Mouse (Mus musculus) kidney, adult 2 months (tissue): Measurements from ENCODE around the gene Atp8a1. TPM values are rescaled to one million over a fixed set of nuclear protein-coding genes. Genes with fewer than 3 reads are reported as not detected.
A peak's percentile ranks its signal among the peaks of the same experiment; 100 is the strongest.

ENCODE experiments used
- DNase-seq: peaks from one replicate; pipeline ENCODE4 v3.0.0; 2021
- H3K27ac ChIP-seq: fragments of 200-500 bp; 2 replicates; pipeline ENCODE4 v1.5.1; 2012; ENCODE audit warnings: low read depth, low read length, control low read depth, inconsistent platforms; ENCODE audit not compliant: insufficient read depth
- H3K27me3 ChIP-seq: fragments of 200-500 bp; replicated peaks from 2 replicates; pipeline ENCODE4 v1.6.1; 2012; ENCODE audit warnings: mild to moderate bottlenecking, moderate library complexity, low read length, inconsistent platforms; ENCODE audit not compliant: control insufficient read depth, insufficient read depth
- H3K36me3 ChIP-seq: fragments of 200-500 bp; 2 replicates; pipeline ENCODE4 v1.6.1; 2012; ENCODE audit warnings: mild to moderate bottlenecking, moderate library complexity, low read length, inconsistent platforms; ENCODE audit not compliant: control insufficient read depth, insufficient read depth
- H3K4me1 ChIP-seq: fragments of 200-500 bp; 2 replicates; pipeline ENCODE4 v1.6.1; 2011; ENCODE audit warnings: low read length; ENCODE audit not compliant: control insufficient read depth, insufficient read depth
- H3K4me3 ChIP-seq: fragments of 200-500 bp; 2 replicates; pipeline ENCODE4 v1.5.1; 2011; ENCODE audit warnings: mild to moderate bottlenecking, low read depth, low read length, control low read depth; ENCODE audit not compliant: insufficient read depth
- CTCF ChIP-seq: fragments of 200-500 bp; conservative IDR thresholded peaks from 2 replicates; pipeline ENCODE4 v1.5.1; 2011; ENCODE audit warnings: low read depth, mild to moderate bottlenecking, control low read depth, low read length, moderate library complexity, mixed read lengths; ENCODE audit not compliant: insufficient read depth, insufficient read length
- POLR2A ChIP-seq: fragments of 200-500 bp; IDR thresholded peaks from one replicate; pipeline ENCODE4 v1.6.1; 2011; ENCODE audit warnings: low read depth, low read length, control low read depth
- WGBS: fragments of 180-500 bp; shearing (Covaris S2); methylation state at CpG from one replicate; pipeline ENCODE4 v1.1.7; 2018; 5-methylcytosine and 5-hydroxymethylcytosine counted together
- polyA plus RNA-seq: library from polyadenylated mRNA; depleted of rRNA; stranded (reverse); fragments of >200 nt; gene quantifications from 2 replicates; pipeline ENCODE4 v1.2.3, GENCODE M21; 2012

Gene Atp8a1
- polyA plus RNA-seq, 1 experiment, result 5.1 TPM

GRCm38 (mm10) chr5:67846361-67847224, 641 bp downstream of the Atp8a1 start:
- peak; percentile 65 for DNase-seq
- Histone ChIP-seq H3K4me1 (0 out of 2 replicates have a peak, but pooled peaks cover 2% of the 10 kb centered on the region), H3K27me3 (no peaks in the 10 kb centered on the region), H3K36me3 (no peaks in the 10 kb centered on the region), H3K4me3 (peak overlapping the region; percentile 91), H3K27ac (peak overlapping the region; percentile 18)
- peak; percentile 25 for TF ChIP-seq CTCF
- TF ChIP-seq POLR2A, result no peak
- WGBS, result under 1% methylated on average over 39 of the region's 39 CpGs

GRCm38 (mm10) chr5:67845190-67845691, 2.0 kb downstream of the Atp8a1 start:
- TF ChIP-seq POLR2A (no peak), CTCF (no peak)

DNA sequence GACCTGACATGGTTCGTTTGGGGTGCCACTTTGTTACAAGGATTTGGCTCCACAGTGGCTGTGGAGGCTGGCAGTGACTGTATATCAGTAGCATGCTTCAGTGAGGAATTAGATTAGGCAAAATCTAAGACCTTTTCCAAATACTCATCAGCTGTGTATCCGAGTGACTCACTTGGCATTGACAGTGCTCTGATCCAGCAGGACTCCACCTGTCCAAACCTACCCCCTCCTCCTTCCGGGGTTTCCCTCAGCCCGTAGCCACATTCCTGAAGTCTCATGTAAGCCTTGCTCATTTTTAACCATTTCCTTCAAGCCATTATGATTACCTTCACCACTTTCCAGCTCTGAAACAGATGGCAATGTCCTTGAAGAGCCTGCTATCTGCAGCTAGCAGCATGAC, 3.2 kb downstream of the Atp8a1 start:
- no peak for DNase-seq
- no peaks in the 10 kb centered on the region for H3K27me3 ChIP-seq
- H3K4me3 ChIP-seq, result no peak overlapping the region
- TF ChIP-seq POLR2A, result no peak
- TF ChIP-seq CTCF, result no peak
- H3K4me1 ChIP-seq, result 0 out of 2 replicates have a peak, but pooled peaks cover 2% of the 10 kb centered on the region
- WGBS, result 55% methylated on average over 4 of the region's 4 CpGs
- no peaks in the 10 kb centered on the region for H3K36me3 ChIP-seq
- H3K27ac ChIP-seq, result no peak overlapping the region

More at GRCm38 (mm10) chr5:67845190-67845691, 2.0 kb downstream of the Atp8a1 start:
- WGBS, result 45% methylated on average over 8 of the region's 8 CpGs
- peak; percentile 37 for DNase-seq
- no peak overlapping the region for H3K27ac ChIP-seq
- no peaks in the 10 kb centered on the region for H3K36me3 ChIP-seq
- no peaks in the 10 kb centered on the region for H3K27me3 ChIP-seq
- 0 out of 2 replicates have a peak, but pooled peaks cover 2% of the 10 kb centered on the region for H3K4me1 ChIP-seq
- peak overlapping the region; percentile 8; the same call in 1 of the 2 replicates for H3K4me3 ChIP-seq

- DNase-seq, result no peak
- WGBS, result 69% methylated on average over 6 of the region's 6 CpGs
- no peak overlapping the region for H3K27ac ChIP-seq
- H3K4me1 ChIP-seq, result peaks cover 2% of the 10 kb centered on the region; the same call in 1 of the 2 replicates
- TF ChIP-seq POLR2A (no peak), CTCF (no peak)
- H3K27me3 ChIP-seq, result no peaks in the 10 kb centered on the region
- no peak overlapping the region for H3K4me3 ChIP-seq
- no peaks in the 10 kb centered on the region for H3K36me3 ChIP-seq
Measured at GRCm38 (mm10) chr5:67842306-67842705, 4.9 kb downstream of the Atp8a1 start.

DNA sequence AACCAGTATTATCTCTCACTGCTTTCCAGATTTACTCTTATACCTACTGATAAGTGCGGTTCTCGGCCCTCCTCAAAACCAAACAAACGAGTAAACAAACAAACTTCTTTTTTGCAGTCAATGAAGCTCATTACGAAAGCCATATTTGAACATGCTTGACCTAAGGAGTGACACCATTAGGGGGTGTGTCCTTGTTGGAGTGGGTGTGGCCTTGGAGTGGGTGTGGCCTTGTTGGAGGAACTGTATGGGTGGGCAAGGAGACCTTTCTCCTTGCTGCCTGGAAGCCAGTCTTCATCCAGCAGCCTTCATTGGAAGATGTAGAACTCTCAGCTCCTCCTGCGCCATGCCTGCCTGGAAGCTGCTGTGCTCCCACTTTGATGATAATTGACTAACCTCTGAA, 13.4 kb downstream of the Atp8a1 start:
- Histone ChIP-seq H3K27me3 (no peaks in the 10 kb centered on the region), H3K36me3 (no peaks in the 10 kb centered on the region), H3K4me3 (no peak overlapping the region), H3K27ac (no peak overlapping the region), H3K4me1 (no peaks in the 10 kb centered on the region; the same call in 1 of the 2 replicates)
- no peak for DNase-seq
- WGBS, result over 99% methylated on average over 5 of the region's 5 CpGs
- TF ChIP-seq POLR2A (no peak), CTCF (no peak)

GRCm38 (mm10) chr5:67831293-67832147, 15.7 kb downstream of the Atp8a1 start:
- no peak for TF ChIP-seq CTCF
- no peak for TF ChIP-seq POLR2A
- Histone ChIP-seq H3K4me1 (no peaks in the 10 kb centered on the region), H3K36me3 (no peaks in the 10 kb centered on the region), H3K4me3 (no peak overlapping the region), H3K27me3 (no peaks in the 10 kb centered on the region), H3K27ac (no peak overlapping the region)
- no peak for DNase-seq
- 75% methylated on average over 10 of the region's 10 CpGs for WGBS

DNA sequence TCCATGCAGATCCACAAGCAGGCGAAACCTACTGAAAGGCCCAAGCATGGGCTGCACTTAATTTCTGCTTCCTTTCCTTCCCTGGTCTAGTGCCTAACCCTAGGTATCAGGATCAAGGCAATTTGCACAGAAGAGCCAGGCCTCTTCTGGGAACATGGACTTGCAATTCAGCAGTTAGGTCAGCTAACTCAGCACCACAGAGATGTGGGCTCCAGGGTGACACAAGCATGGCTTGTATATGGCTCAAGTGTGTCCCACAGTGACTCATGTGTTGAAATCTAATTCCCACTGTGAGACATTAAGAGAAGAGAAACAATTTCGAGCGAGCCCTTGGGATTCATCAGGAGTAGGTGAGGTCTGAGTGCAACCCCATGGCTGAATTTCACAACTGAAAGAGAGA, 18.9 kb downstream of the Atp8a1 start:
- Histone ChIP-seq H3K36me3 (no peaks in the 10 kb centered on the region), H3K27me3 (no peaks in the 10 kb centered on the region), H3K4me1 (no peaks in the 10 kb centered on the region), H3K4me3 (no peak overlapping the region), H3K27ac (no peak overlapping the region)
- 90% methylated on average over 3 of the region's 3 CpGs for WGBS
- DNase-seq, result no peak
- TF ChIP-seq CTCF, result no peak
- no peak for TF ChIP-seq POLR2A
